Mouse (Mus musculus) stomach, postnatal 0 days (tissue): ENCODE measurements around the gene Chd5. TPM values are rescaled to one million over a fixed set of nuclear protein-coding genes. Genes with fewer than 3 reads are reported as not detected.

Experiments used
- ATAC-seq: fragments of 200-750 bp; cut with Nextera tagmentation; 2 replicates; pipeline ENCODE4 v1.8.0; 2017; ENCODE audit not compliant: low FRiP score, low TSS enrichment
- DNase-seq: peaks from one replicate; pipeline ENCODE4 v3.0.0-alpha.2; 2016; ENCODE audit warnings: low spot score
- H3K27ac ChIP-seq: fragments of 300-500 bp; sonication (generic); replicated peaks from 2 replicates; pipeline ENCODE4 v1.5.1; 2014; ENCODE audit warnings: mild to moderate bottlenecking, control low read depth
- H3K27me3 ChIP-seq: fragments of 300-500 bp; sonication (generic); 2 replicates; pipeline ENCODE4 v1.6.1; 2014; ENCODE audit warnings: low read length; ENCODE audit not compliant: control insufficient read depth, insufficient read depth
- H3K36me3 ChIP-seq: fragments of 300-500 bp; sonication (generic); 2 replicates; pipeline ENCODE4 v1.6.1; 2014; ENCODE audit warnings: low read length, mixed read lengths; ENCODE audit not compliant: control insufficient read depth, insufficient read depth
- H3K4me1 ChIP-seq: fragments of 300-500 bp; sonication (generic); replicated peaks from 2 replicates; pipeline ENCODE4 v1.6.1; 2014; ENCODE audit warnings: antibody characterized with exemption; ENCODE audit not compliant: control insufficient read depth, insufficient read depth
- H3K4me2 ChIP-seq: fragments of 300-500 bp; sonication (generic); replicated peaks from 2 replicates; pipeline ENCODE4 v1.6.1; 2014; ENCODE audit warnings: low read depth, mild to moderate bottlenecking, control low read depth, moderate library complexity
- H3K4me3 ChIP-seq: fragments of 300-500 bp; sonication (generic); 2 replicates; pipeline ENCODE4 v1.5.1; 2014; ENCODE audit warnings: low read depth, low read length, control low read depth
- H3K9ac ChIP-seq: fragments of 300-500 bp; sonication (generic); 2 replicates; pipeline ENCODE4 v1.6.1; 2014; ENCODE audit warnings: mild to moderate bottlenecking, low read length, control low read depth, mixed read lengths
- H3K9me3 ChIP-seq: fragments of 300-500 bp; sonication (generic); 2 replicates; pipeline ENCODE4 v1.6.1; 2016; ENCODE audit warnings: low read length; ENCODE audit not compliant: control insufficient read depth
- CTCF ChIP-seq: IDR thresholded peaks from 2 replicates; pipeline ENCODE4 v1.5.1; 2016; ENCODE audit warnings: antibody characterized with exemption, low read depth, mild to moderate bottlenecking, moderate library complexity
- EP300 ChIP-seq: optimal IDR thresholded peaks from 2 replicates; pipeline ENCODE3; 2016; ENCODE audit warnings: antibody characterized with exemption
- WGBS: fragments of 180-500 bp; shearing (Covaris S2); extraction: QIAGEN DNeasy Blood & Tissue Kit; methylation state at CpG from one replicate; pipeline ENCODE4 v1.1.7; 2014; 5-methylcytosine and 5-hydroxymethylcytosine counted together
- polyA plus RNA-seq: library from polyadenylated mRNA; unstranded; fragments of >200 nt; fragmentation: Nextera tagmentation; extraction: Ambion mirVana; gene quantifications from 2 replicates; pipeline ENCODE4 v1.2.1, GENCODE M21; 2015

Chd5 gene
- polyA plus RNA-seq, 1 experiment from 2014 or later, result 1.9 TPM

- TF ChIP-seq CTCF (no peak), EP300 (no peak)
- WGBS, result 7% methylated on average over 14 of the region's 14 CpGs
- Histone ChIP-seq H3K27ac (no peak overlapping the region), H3K27me3 (peaks cover 20% of the 10 kb centered on the region; the same call in 1 of the 2 replicates), H3K4me1 (no peaks in the 10 kb centered on the region), H3K9ac (no peak overlapping the region), H3K9me3 (no peaks in the 10 kb centered on the region), H3K36me3 (peaks cover 4% of the 10 kb centered on the region; the same call in 1 of the 2 replicates), H3K4me2 (peak overlapping the region; percentile 21; the same call in 1 of the 2 replicates), H3K4me3 (peak overlapping the region; percentile 4; the same call in 1 of the 2 replicates)
- ATAC-seq (no peak), DNase-seq (no peak)
Measured at GRCm38 (mm10) chr4:152312186-152312585, 26.3 kb upstream of the Chd5 start.

- Histone ChIP-seq H3K36me3 (peaks cover 4% of the 10 kb centered on the region; the same call in 1 of the 2 replicates), H3K27me3 (peaks cover 20% of the 10 kb centered on the region), H3K9ac (no peak overlapping the region), H3K9me3 (no peaks in the 10 kb centered on the region), H3K4me2 (peak overlapping the region; percentile 56), H3K4me1 (no peaks in the 10 kb centered on the region), H3K27ac (no peak overlapping the region), H3K4me3 (peak overlapping the region; percentile 29)
- under 1% methylated on average over 29 of the region's 29 CpGs for WGBS
- DNase-seq (peak; percentile 37), ATAC-seq (peak; percentile 45)
- TF ChIP-seq CTCF (no peak), EP300 (no peak)
Measured at GRCm38 (mm10) chr4:152313211-152313632, 25.2 kb upstream of the Chd5 start.

- ATAC-seq (no peak), DNase-seq (peak; percentile 64)
- H3K9me3 ChIP-seq, result no peaks in the 10 kb centered on the region
- no peaks in the 10 kb centered on the region for H3K36me3 ChIP-seq
- no peak overlapping the region for H3K27ac ChIP-seq
- no peak overlapping the region for H3K4me2 ChIP-seq
- H3K9ac ChIP-seq, result no peak overlapping the region
- H3K4me3 ChIP-seq, result no peak overlapping the region
- H3K27me3 ChIP-seq, result peaks cover 22% of the 10 kb centered on the region
- no peaks in the 10 kb centered on the region for H3K4me1 ChIP-seq
- peak; percentile 61 for TF ChIP-seq CTCF
- no peak for TF ChIP-seq EP300
Measured at GRCm38 (mm10) chr4:152313934-152314333, 24.5 kb upstream of the Chd5 start.

- ATAC-seq, result no peak
- Histone ChIP-seq H3K9ac (no peak overlapping the region), H3K36me3 (no peaks in the 10 kb centered on the region), H3K4me2 (no peak overlapping the region), H3K27me3 (peaks cover 22% of the 10 kb centered on the region), H3K9me3 (no peaks in the 10 kb centered on the region), H3K27ac (no peak overlapping the region), H3K4me1 (no peaks in the 10 kb centered on the region), H3K4me3 (peak overlapping the region; percentile 6; the same call in 1 of the 2 replicates)
- no peak for DNase-seq
- WGBS, result under 1% methylated on average over 43 of the region's 43 CpGs
- no peak for TF ChIP-seq EP300
- no peak for TF ChIP-seq CTCF
Measured at GRCm38 (mm10) chr4:152315498-152316213, 22.8 kb upstream of the Chd5 start.

GRCm38 (mm10) chr4:152317631-152318033 lies 20.8 kb upstream of the Chd5 start:
- Histone ChIP-seq H3K9me3 (no peaks in the 10 kb centered on the region), H3K4me2 (no peak overlapping the region), H3K4me3 (no peak overlapping the region), H3K4me1 (no peaks in the 10 kb centered on the region), H3K27ac (no peak overlapping the region), H3K27me3 (peaks cover 18% of the 10 kb centered on the region), H3K9ac (no peak overlapping the region), H3K36me3 (no peaks in the 10 kb centered on the region)
- TF ChIP-seq CTCF (no peak), EP300 (no peak)
- DNase-seq (no peak), ATAC-seq (no peak)
- 68% methylated on average over 6 of the region's 6 CpGs for WGBS
